Mouse (Mus musculus) spleen, adult 2 months (tissue): ENCODE measurements at regions not wholly inside any gene's neighbourhood (a gene's known extent, or its start where the extent isn't known, plus 50 kb on each side); places are given as distances from the start of the nearest gene placed in this dataset.

Source experiments
- CTCF ChIP-seq: fragments of 200-500 bp; IDR thresholded peaks from 2 replicates; pipeline ENCODE4 v1.5.1; 2011; ENCODE audit warnings: mild to moderate bottlenecking, inconsistent platforms; ENCODE audit not compliant: insufficient read depth, insufficient read length, insufficient replicate concordance; ENCODE audit errors: extremely low read depth
- POLR2A ChIP-seq: fragments of 200-500 bp; IDR thresholded peaks from 2 replicates; pipeline ENCODE4 v1.6.1; 2011; ENCODE audit warnings: low read depth, low read length, inconsistent platforms

DNA sequence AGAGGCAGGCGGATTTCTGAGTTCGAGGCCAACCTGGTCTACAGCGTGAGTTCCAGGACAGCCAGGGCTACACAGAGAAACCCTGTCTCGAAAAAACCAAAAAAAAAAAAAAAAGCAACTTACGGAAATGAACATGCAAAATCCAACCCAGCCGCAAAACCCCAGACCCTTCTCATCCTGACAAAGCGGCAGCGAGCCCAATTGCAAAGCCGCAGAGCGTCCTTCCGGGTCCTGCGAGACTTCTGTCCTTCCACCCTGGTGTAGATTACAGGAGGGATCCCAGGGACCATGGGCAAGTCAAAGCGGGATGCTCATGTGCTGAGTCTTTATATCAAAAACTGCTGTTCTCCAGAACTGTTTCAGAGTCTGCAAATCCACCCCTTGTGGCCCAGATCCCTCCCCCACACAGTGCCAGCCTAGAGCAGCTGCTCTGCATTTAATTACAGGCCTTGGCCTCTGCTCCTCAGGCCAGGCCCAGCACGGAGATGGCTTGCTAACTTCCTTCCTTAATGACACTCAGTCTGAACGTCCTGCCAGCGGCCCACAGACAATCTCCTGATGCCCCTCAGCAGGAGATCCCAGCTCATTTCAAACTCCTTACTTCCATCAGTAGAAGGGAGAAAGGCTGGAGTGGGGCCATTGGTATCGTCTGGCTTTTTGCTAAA, 67.1 kb upstream of the Tmem150c start:
- TF ChIP-seq CTCF (no peak), POLR2A (no peak)
